Mouse (Mus musculus) large intestine, adult 2 months (tissue): ENCODE measurements around the gene Zxdc. TPM values are rescaled to one million over a fixed set of nuclear protein-coding genes. Genes with fewer than 3 reads are reported as not detected.

Experiments used
- DNase-seq: peaks from one replicate; pipeline ENCODE4 v3.0.0-alpha.2; 2012; ENCODE audit warnings: low read depth, low spot score
- WGBS: fragments of 180-500 bp; shearing (Covaris S2); methylation state at CpG from one replicate; pipeline ENCODE4 v1.1.7; 2018; 5-methylcytosine and 5-hydroxymethylcytosine counted together
- polyA plus RNA-seq: library from polyadenylated mRNA; depleted of rRNA; stranded (reverse); fragments of >200 nt; gene quantifications from 2 replicates; pipeline ENCODE4 v1.2.3, GENCODE M21; 2012; rRNA removed

The Zxdc gene
- polyA plus RNA-seq, 1 experiment: 9.3 TPM

DNA sequence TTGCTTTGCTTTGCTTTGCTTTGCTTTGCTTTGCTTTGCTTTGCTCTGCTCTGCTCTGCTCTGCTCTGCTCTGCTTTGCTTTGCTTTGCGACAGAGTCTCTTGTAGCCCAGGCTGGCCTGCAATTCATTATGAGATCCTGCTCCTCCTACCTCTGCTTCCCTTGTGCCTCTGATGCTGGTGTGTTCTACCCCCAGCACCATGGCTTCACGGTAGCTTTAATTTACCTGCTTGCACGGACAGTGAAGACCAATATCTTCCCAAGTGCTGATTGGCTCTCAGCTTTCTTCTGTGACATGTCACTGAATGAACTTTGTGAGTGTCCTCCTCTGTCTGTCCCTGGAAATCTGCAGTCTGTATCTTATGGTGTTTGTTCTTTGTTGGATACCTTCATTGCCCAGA lies 67.7 kb downstream of the Zxdc start:
- DNase-seq: no peak
- 84% methylated on average over 3 of the region's 3 CpGs for WGBS

DNA sequence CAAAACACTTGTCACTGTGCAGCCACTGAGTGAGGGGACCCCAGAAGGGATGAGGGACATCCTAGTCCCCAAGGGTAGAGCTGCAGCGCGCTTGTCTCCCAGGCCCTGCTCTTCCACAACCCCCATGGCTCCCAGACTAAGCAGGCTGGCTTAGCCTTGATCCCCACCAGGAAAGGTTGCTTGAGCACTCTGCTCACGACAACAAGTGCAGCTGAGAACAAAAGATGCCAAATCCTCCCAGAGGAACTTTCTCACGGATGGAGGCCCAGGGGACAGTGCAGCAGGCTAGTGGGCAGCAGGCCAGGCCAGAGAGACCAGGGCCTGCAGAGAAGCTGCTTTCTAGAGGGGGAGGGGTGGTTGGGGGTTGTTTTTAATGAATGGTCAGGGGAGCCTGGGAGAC lies 77.6 kb downstream of the Zxdc start:
- 58% methylated on average over 4 of the region's 4 CpGs for WGBS
- no peak for DNase-seq

DNA sequence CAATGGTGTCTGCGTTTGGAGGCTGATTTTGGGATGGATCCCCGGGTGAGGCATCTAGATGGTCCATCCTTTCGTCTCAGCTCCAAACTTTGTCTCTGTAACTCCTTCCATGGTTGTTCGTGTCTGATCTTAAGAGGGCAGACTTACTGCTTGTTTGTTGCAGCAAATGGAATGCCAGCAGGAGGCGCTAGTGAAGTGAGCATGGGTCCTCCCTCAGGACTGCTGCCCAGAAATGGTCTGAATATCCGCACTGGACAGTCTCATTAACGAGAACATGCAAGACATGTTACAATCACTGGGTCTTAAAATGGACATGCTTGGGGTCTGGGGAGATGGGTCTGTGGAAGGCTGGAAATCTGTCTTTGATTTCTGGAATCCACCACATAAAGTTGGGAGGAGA lies 80.9 kb downstream of the Zxdc start:
- DNase-seq: no peak
- WGBS: 10% methylated on average over 7 of the region's 7 CpGs

DNA sequence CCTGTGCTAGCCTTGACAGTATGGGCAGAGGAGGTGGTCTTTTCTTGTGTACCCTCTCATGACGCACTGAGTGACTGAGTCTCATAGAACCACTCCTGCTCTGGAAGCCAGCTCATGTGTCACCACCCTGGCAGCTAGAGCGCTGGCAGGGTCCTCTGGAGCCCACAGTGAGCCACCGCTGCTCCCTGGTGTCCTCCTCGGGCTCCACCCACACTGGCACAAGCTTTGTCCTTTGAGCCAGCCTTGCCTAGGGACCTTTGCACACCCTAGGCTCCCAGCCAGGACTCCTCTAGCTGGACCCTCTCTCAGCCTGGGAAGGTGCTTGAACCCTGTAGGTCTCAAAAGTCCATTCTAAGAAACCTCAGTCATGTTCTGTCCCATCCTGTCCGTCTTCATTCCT lies 81.4 kb downstream of the Zxdc start:
- no peak for DNase-seq
- WGBS: 42% methylated on average over 5 of the region's 5 CpGs

DNA sequence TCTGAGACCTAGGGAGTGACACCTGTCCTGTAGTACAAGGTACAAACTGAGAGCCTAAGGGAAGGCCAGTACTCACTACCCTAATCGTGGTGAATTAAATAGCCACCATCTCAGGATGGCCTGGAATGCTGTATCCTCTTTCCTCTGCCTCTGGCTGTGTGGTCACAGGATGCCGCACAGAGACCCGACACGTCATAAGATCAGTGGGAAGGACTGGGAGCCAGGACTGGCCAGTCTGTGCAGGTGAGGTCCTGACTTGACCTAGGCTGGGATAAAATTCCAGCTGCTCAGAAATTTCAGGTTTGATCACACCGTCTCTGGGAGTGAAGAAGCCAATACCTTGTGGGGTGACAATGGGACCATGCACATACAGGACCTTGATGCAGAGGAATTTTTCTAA lies 82.2 kb downstream of the Zxdc start:
- 85% methylated on average over 5 of the region's 5 CpGs for whole genome bisulfite sequencing
- no peak for DNase-seq

DNA sequence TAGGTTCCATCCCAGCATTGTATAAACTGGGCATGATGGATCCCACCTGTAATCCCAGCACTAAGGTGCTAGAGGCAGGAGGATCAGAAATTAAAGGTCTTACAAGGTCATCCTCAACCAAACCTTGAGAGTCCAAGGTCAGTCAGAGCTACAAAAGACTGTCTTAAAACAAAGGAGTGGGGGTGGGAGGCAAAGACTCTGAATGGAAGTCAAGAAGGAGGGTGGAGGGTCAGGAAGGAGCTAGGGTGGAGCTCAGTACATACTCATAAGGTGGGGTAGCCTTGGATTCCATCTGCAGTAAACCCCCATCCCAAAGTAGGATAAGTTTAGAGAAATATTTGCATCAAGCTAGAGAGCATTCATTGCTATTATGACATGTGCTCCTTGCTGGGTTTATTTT lies 83.3 kb downstream of the Zxdc start:
- DNase-seq: no peak

Other genes with a start within 250 kb of the Zxdc start
- gene Vmn1r51, start 246.9 kb upstream of the Zxdc start, polyA plus RNA-seq: not detected in 2 replicates
- not detected in 2 replicates for gene Vmn1r52, start 194.7 kb upstream of the Zxdc start, polyA plus RNA-seq
- not detected in 2 replicates for gene V1ra8, start 166.7 kb upstream of the Zxdc start, polyA plus RNA-seq
- 0.14 TPM in 1 of 2 replicates, not detected in the other for gene Vmn1r53, start 145.1 kb upstream of the Zxdc start, polyA plus RNA-seq
- not detected in 2 replicates for gene Vmn1r54, start 123.2 kb upstream of the Zxdc start, polyA plus RNA-seq
- gene BC048671, start 68.3 kb upstream of the Zxdc start, polyA plus RNA-seq: not detected in 2 replicates
- 0.12 and 0.45 TPM in 2 replicates for gene Chst13, start 44.3 kb upstream of the Zxdc start, polyA plus RNA-seq
- 0.03 TPM in 1 of 2 replicates, not detected in the other for gene Uroc1, start 36.2 kb upstream of the Zxdc start, polyA plus RNA-seq
- gene Cfap100, start 59.3 kb downstream of the Zxdc start, polyA plus RNA-seq: 0.08 and 0.30 TPM in 2 replicates
- gene Klf15, start 93.1 kb downstream of the Zxdc start, polyA plus RNA-seq: 5.4 and 7.6 TPM in 2 replicates
- 70.1 and 86.7 TPM in 2 replicates for gene Aldh1l1, start 116.9 kb downstream of the Zxdc start, polyA plus RNA-seq
- gene Slc41a3, start 235.2 kb downstream of the Zxdc start, polyA plus RNA-seq: 11.0 and 11.2 TPM in 2 replicates